Mouse (Mus musculus) frontal cortex, postnatal 10 days (tissue): Measurements from ENCODE around the gene Abcb6.

Source experiments
- DNase-seq, 2 experiments: peaks; one replicate each; pipeline ENCODE4 v3.0.0; 2022; ENCODE audit warnings: low spot score in 2 of 2, mixed read lengths in 1 of 2

Gene Abcb6

DNA sequence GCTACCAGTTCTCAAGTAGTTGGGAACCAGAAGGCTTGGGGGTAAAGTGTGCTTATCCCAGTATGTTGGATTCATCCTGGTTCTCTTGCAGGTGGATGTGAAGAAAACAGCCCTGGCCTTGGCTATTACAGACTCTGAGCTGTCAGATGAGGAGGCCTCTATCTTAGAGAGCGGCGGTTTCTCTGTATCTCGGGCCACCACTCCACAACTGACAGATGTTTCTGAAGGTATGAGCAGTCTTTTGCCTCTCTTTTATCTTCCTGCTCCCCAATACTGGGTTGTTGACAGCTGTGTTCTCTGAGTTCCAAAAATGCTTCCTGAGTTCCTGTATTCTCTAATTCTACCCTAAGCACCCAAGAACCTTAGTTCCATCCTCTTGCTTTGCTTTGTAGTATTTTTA, 34.6 kb downstream of the Abcb6 start:
- DNase-seq: no peak

DNA sequence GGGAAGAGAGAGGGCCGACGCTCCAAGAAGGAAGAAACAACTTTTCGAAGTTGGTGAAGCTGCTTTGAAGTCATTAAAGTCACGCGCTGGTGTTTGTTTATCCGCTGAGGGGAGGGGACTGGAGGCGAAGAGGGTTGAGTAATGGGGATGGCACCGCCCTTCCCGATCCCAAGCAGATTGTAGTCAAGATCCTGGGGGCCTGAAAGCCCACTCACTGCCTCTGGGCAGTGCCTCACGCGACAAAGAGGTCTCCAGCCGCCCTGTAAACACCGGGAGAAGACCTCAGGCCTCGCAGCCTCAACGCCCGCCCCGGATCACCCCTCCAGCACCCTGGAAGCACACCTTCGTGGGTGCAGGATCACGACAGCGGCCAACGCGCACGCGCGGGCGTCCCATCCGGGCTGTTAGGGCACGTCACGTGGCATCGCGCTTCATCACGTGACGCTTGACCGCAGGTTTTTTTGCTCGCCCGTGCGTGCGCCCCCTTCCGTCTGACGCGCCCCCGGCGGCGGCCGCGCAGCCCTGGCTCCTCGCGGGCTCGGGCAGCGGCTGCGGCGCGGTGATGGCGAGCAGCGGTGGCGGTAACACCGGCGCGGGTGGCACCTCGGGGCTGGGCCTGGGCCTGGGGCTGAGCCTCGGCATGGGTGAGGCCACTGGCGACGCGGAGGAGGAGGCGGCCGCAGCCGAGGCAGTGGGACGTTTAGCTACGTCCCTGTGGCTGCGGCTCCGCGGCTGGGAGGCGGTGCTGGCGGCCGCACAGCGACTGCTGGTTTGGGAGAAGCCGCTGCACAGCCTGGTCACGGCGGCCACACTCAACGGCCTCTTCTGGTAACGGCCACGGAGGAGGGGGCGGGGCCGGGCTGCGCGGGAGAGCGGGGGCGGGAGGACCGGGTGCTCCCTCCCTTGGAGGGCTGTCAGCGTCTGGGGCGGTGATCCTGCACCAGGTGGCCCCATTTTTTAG, 37.6 kb downstream of the Abcb6 start, which contains the start of the genes Cnppd1 and Retreg2:
Cnppd1 (minus strand) TSS at position 411 of the 961 bp plus-strand sequence.
Retreg2 (plus strand) TSS at position 478 of the 961 bp plus-strand sequence.
- peak; percentile 91 to 95 for DNase-seq

DNA sequence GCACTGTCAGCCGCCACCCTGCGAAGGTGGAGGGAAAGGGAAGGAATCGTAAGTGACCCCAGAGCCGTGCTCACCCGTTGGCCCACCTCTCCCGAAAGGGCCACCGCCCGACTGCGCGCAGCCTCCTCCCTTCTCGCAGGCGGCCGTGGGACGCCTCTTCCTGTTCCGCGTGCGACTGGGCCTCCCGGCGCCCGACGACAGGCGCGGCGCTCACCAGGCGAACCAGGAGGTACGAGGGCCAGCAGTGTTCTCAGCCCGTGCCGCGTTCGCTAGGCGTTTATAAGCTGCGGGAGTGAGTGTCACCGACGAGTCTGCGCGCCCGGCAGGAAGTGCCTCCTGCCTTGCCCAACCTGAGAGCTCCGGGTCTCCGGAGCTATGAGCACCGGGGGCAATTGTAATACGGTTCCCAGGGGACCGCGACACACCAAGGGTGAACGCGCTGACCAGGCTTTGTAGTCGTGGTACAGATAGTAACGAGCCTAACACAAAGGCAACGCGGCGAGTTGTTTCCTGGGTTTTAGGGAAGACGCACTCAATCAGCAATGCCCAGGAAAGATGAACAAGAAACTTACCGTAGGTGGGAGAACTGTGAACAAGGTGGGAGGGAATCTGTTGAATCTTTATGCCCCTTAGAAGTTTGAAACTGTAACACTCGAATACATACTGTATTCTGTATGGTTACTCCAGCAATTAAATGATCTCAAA, 38.6 kb downstream of the Abcb6 start:
- DNase-seq: peak in 1 of 2 experiments; percentile 54

DNA sequence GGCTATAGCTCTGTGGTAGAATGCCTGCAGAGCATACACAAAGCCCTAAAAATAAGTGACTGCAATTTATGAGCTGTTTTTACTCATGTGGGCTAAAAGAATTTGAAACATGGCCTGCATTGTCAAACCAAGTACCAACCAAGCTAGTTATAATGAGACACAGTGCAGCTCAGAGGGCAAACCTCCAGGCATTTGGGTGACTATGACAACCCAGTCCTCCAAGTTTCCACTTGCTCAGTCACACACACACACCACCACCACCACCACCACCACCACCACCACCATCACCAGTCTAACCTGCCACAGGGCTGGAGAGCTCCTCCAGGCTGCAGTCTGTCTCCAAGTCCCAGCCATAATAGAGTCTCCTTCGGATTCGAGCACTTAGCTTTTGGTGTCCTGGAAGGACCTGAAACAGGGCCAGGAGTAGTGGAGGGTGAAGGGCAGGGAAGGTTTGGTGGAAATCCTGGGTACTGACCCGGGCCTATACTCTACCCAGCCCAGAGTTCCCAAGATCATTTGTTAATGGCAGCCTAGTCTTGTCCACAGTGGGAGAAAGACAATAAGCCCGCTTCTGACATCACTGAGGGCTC, 39.5 kb downstream of the Abcb6 start:
- no peak for DNase-seq

DNA sequence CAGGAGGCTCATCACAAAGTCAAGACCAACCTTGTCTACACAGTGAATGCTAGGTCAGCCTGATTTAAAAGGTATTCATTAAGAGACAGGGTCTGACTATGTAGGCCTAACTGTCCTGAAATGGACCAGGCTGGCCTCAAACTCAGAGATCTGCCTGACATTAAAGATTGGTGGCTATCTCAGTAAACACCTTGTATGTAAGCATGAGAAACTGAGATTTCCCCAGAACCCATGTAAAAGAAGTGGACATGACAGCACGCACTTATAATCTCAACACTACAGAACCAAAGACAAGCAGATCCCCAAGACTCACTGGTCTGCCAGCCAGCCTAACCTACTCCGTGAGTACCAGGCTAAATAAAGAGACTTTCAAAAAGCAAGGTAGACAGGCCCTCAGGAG, 41.7 kb downstream of the Abcb6 start:
- DNase-seq: no peak

DNA sequence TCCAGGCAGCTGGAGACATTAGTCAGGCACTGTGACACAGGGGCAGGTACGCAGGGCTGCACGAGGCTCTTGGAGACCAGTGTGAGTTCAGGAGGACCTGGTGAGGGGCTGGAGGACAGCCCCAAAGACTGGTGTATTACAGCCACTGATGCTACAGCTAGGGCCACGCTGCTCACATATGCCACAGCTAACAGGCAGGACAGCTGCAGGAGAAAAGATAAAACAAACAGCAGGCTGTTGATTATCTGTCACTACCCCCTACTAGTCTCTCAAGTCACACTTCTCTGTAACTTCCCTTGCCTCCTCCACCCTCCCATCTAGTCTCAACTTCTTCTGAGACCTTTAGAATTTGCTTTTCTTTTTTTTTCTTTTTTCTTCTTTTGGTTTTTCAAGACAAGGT, 43.5 kb downstream of the Abcb6 start:
- DNase-seq: no peak

DNA sequence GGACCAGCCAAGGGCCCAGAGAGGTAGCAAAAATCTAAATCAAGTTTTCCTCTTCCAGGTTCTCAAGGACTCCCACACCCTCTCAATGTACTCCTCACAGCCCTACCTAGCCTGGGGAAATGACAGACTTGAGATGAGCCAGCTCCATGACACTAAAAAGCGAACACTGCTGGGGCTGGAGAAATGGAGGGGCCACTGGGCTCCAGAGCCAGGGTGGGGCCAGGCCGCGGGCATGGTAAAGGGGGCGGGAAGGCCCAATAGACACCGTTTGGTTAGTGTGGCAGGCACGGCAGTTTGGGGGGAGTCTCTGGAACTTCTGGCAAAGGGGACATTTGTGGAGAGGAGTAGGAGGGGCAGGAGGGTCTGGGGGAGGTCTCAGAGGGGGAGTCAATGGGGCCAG, 43.9 kb downstream of the Abcb6 start:
- no peak for DNase-seq

DNA sequence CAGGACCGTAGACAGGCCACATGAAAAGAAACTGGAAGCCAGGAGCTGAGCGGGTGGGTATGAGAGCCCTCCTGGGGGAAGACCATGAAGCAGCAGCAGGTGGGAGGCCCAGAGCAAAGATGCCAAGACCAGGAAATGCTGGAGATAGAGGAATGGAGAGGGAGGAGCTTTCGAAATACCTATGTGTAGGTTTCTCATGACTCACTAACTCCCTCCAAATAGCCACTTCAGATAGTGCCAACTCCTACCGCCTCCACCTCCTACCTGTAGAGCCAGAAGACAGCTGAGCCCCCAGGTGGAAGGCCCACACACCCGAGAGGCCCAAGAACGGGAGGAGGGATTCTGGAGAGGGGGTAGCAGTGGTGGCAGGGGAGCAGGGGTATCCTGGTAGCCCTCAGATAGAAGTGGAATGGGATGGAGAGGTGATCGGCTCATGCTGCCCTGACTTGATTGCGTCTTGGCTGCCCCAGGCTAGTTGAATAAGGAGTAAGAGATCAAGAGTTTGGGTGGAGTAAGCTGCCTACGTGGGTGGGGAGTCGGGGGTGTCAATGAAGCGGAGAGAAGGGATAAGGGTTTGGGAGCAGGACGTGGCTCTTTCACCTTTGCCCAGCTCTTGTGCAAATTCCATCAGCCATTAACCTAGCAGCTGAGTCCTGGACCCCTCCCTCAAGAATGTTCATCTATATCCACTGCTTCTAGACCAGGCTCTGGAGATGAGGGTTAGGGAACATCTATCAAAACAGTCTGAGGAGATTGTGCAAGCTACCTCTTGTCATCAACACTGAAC, 46.6 kb downstream of the Abcb6 start, which contains the start of gene Slc23a3:
Slc23a3 (minus strand) TSS at position 470 of the 787 bp plus-strand sequence.
- DNase-seq: no peak

DNA sequence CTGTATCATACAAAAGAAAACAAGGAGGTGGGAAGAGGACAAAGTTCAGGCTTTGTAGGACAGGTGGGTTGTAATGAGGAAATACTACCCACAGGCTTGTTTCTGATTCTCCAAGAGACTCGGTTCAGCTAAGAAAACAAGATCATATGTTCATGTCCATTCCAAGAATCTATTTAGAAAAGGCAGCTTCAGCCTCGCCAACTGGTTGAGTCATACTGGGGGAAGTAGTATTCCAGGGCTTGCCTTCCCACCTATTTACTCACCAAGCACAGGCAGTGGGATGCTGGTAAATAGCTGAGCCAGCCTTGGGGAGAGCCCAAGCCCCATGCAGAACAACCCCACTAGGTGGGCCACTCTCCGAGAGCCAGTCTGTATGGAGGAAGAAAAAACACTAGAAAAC, 51.6 kb downstream of the Abcb6 start:
- DNase-seq: no peak

DNA sequence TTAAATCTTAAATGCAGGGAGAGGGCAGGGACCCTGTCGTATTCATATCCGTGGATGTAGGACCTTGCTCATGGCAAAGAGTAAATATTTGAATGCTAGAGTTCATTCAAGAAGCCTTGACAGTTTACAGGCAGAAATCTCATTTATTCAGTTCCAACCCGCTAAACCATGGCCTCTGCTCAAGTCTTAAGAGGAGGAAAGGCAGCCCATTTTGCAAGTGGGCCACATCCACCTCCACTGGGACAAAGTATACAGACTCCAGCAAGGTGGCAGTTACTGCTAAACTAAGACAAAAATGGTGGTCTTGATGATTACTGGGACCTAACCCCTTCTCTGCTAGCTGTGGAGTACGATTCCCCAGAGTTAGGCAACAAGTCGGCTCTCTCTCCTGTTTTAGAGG, 54.8 kb downstream of the Abcb6 start:
- DNase-seq: no peak

DNA sequence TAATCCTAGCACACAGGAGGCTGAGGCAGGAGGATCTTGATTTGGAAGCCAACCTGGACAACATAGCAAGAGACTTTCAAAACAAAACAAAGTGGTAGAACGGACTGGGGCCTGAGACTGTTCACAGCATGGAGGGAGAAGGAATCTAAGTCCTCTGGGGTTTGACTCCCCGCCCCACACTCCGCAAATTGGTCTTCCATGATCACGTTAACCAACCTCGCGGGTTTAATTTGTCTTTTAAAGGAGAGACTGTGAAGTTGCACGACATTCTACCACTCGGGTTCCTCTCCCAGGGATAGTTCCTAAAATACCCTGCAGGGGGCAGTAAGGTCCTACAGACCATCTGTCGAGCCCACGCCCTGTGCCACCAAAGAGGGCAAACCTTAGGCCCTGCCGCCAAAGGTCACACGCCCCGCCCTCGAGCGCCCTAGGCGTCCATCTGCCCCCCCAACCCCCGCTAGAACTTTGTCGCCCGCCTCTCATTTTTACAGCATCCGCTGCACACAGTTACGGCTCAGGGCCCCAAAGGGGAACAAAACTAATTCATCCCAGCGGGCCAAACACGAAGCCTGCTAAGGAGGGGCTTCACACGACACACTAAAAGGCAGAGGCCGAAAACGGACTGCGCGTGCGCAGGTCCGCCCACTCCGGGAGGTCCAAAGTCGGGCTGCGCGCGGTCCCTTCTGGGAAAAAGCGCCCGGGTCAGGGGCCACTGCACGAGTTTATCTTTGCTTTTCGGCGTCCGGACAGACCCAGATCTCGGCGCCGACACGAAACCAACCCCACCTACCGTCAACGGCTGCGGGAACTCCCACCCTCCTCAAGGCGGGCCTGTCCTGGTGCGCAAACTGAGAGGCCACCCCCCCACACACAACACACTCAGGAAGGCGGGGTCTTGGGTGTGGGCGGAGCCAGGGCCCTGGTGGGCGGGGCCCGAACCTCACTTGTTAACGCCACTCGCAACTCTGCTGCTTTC, 55.6 kb downstream of the Abcb6 start, which contains the start of gene Nhej1:
Nhej1 (minus strand) TSS at position 855 of the 976 bp plus-strand sequence.
- peak; percentile 85 to 88 for DNase-seq

DNA sequence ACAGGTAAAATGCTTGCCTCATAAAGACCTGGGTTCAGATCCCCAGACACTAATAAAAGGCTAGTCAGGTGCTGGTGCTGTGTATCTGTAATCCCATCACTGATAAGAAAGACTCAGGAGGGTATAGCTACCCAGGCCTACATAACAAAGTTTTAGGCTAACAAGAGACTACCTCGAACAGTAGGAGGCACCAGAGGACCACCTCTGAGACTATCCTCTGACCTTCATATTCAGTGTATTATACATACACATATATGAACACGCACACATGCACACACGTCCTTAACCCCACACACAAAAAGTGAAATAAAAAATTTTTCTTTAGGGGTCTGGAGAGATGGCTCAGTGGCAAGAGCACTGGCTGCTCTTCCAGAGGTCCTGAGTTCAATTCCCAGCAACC, 58.0 kb downstream of the Abcb6 start:
- DNase-seq: no peak
